Mouse (Mus musculus): ENCODE results near the gene Oas1f.

- TF ChIP-seq CTCF (IDR thresholded peaks at IDR 0.05; ENCODE audit: control insufficient read depth, insufficient read depth, insufficient read length), result peak; percentile 13
- TF ChIP-seq MAX (IDR thresholded peaks at IDR 0.05), result no peak
- no peak for TF ChIP-seq USF1 (IDR thresholded peaks at IDR 0.05; ENCODE audit: low read depth)
Observed at GRCm38 (mm10) chr5:120836731-120837585, 10.2 kb upstream of the Oas1f start.
